Mouse (Mus musculus) stomach, embryonic 15.5 days (tissue): ENCODE measurements around the gene Fuca1. TPM values are rescaled to one million over a fixed set of nuclear protein-coding genes. Genes with fewer than 3 reads are reported as not detected.

Source experiments
- polyA plus RNA-seq: library from polyadenylated mRNA; unstranded; fragments of >200 nt; fragmentation: Nextera tagmentation; extraction: Ambion mirVana; gene quantifications from 2 replicates; pipeline ENCODE4 v1.2.1, GENCODE M21; 2015

Gene Fuca1
- polyA plus RNA-seq, 1 experiment from 2014 or later, result 96.3 TPM

Other genes with a start within 250 kb of the Fuca1 start
- gene Ifnlr1, start 234.4 kb upstream of the Fuca1 start, polyA plus RNA-seq, result 1.8 TPM in 2 replicates
- gene Il22ra1, start 192.6 kb upstream of the Fuca1 start, polyA plus RNA-seq, result 2.0 and 2.8 TPM in 2 replicates
- gene Myom3, start 161.0 kb upstream of the Fuca1 start, polyA plus RNA-seq, result 0.58 and 1.1 TPM in 2 replicates
- gene Srsf10, start 65.0 kb upstream of the Fuca1 start, polyA plus RNA-seq, result 204 and 211 TPM in 2 replicates
- gene Pnrc2, start 46.9 kb upstream of the Fuca1 start, polyA plus RNA-seq, result 172 and 178 TPM in 2 replicates
- gene Cnr2, start 25.3 kb upstream of the Fuca1 start, polyA plus RNA-seq, result 0.71 and 0.90 TPM in 2 replicates
- gene Hmgcl, start 25.7 kb downstream of the Fuca1 start, polyA plus RNA-seq, result 88.5 and 90.4 TPM in 2 replicates
- gene Gale, start 43.0 kb downstream of the Fuca1 start, polyA plus RNA-seq, result 90.9 and 92.1 TPM in 2 replicates
- gene Lypla2, start 51.9 kb downstream of the Fuca1 start, polyA plus RNA-seq, result 102 and 105 TPM in 2 replicates
- gene Pithd1, start 66.5 kb downstream of the Fuca1 start, polyA plus RNA-seq, result 50.3 and 55.1 TPM in 2 replicates
- gene Eloa, start 101.0 kb downstream of the Fuca1 start, polyA plus RNA-seq, result 36.4 and 37.9 TPM in 2 replicates
- gene Rpl11, start 132.7 kb downstream of the Fuca1 start, polyA plus RNA-seq, result 336 and 456 TPM in 2 replicates
- 274 and 292 TPM in 2 replicates for gene Id3, start 222.8 kb downstream of the Fuca1 start, polyA plus RNA-seq